In genomic region chr1:89120290-89120689, GRCm38 (mm10) we compare ENCODE assay signal across 24 mouse cellular contexts. TPM values are rescaled to one million over a fixed set of nuclear protein-coding genes. Genes with fewer than 3 reads are reported as not detected.
DNase-seq lines count a peak whose midpoint lies in the region; ATAC-seq lines count a peak whose summit lies in the region.
"Had no signal": no experiment of that assay in that cellular context is flagged by ENCODE, and none has a peak within 500 bp of the region (broad histone marks: within the 10 kb centered on the region; RNA-seq: fewer than 3 reads in every experiment).

No protein-coding gene starts in this region.

- WGBS in heart, embryonic 14.5 days, result 7% methylated on average over 4 of the region's 4 CpGs

- peak overlapping the region; percentile 47; the same call in 1 of the 2 replicates for H3K9ac ChIP-seq in heart, embryonic 14.5 days (ENCODE audit: low read length)
- H3K9ac ChIP-seq: embryonic facial prominence, embryonic 12.5 days; hindbrain, embryonic 12.5 days; limb, embryonic 13.5 days; liver, embryonic 14.5 days; lung, embryonic 14.5 days; neural tube, embryonic 12.5 days had no signal

- peak; percentile 31 for DNase-seq in gastrocnemius, postnatal 14 days
- DNase-seq in gastrocnemius, postnatal 10 days, result no peak
- DNase-seq in heart, postnatal 36 days, result no peak
- DNase-seq in 3T3-L1 (ENCODE audit: low read depth, low spot score) (peak; percentile 47), adipocyte (ENCODE audit: low spot score) (peak; percentile 61)
- no peak for DNase-seq in testis, postnatal 14 days (ENCODE audit: low spot score)
- DNase-seq: cerebellum, adult 2 months; cerebellum, postnatal 25 days; kidney, adult 11 months; layer of hippocampus, adult 9-11 months; lung, embryonic 14.5 days; midbrain, embryonic 14.5 days; retina, postnatal 1 day; right cerebral cortex, postnatal 25 days; spleen, adult 18-20 months had no signal

- no peaks in the 10 kb centered on the region for H3K36me3 ChIP-seq in heart, embryonic 14.5 days (ENCODE audit: control insufficient read depth, insufficient read depth, low read length)
- H3K36me3 ChIP-seq: embryonic facial prominence, embryonic 12.5 days; hindbrain, embryonic 12.5 days; limb, embryonic 13.5 days; neural tube, embryonic 12.5 days had no signal

- H3K27me3 ChIP-seq in heart, embryonic 14.5 days (ENCODE audit: control insufficient read depth, insufficient read depth, low read length), result no peaks in the 10 kb centered on the region
- H3K27me3 ChIP-seq: embryonic facial prominence, embryonic 12.5 days; hindbrain, embryonic 12.5 days; limb, embryonic 13.5 days; neural tube, embryonic 12.5 days had no signal

- ATAC-seq in heart, embryonic 14.5 days (ENCODE audit: insufficient number of reproducible peaks, insufficient read depth, low FRiP score, low read depth), result peak; percentile 51
- ATAC-seq: forebrain, embryonic 14.5 days had no signal

- peak overlapping the region; percentile 74 to 90 for H3K27ac ChIP-seq in heart, embryonic 14.5 days (replicated peaks in 1 of 2; ENCODE audit: control insufficient read depth in 1 of 2, insufficient read depth in 1 of 2, low read depth in 2 of 2, low read length in 2 of 2)
- H3K27ac ChIP-seq: embryonic facial prominence, embryonic 12.5 days; hindbrain, embryonic 12.5 days; limb, embryonic 13.5 days; liver, embryonic 14.5 days; neural tube, embryonic 12.5 days had no signal

- H3K4me1 ChIP-seq in heart, embryonic 14.5 days (ENCODE audit: control insufficient read depth in 2 of 2, insufficient read depth in 2 of 2, low read length in 2 of 2), result peaks cover 68 to 82% of the 10 kb centered on the region in 2 experiments

- no peak overlapping the region for H3K4me3 ChIP-seq in heart, embryonic 14.5 days (ENCODE audit: control insufficient read depth in 1 of 2, insufficient read depth in 1 of 2, low read depth in 1 of 2, low read length in 2 of 2)
- H3K4me3 ChIP-seq: embryonic facial prominence, embryonic 12.5 days; erythroblast, embryonic 14.5 days; hindbrain, embryonic 12.5 days; limb, embryonic 13.5 days; neural tube, embryonic 12.5 days had no signal

- no peak overlapping the region for H3K4me2 ChIP-seq in heart, embryonic 14.5 days (ENCODE audit: low read length)
- H3K4me2 ChIP-seq: embryonic facial prominence, embryonic 12.5 days; hindbrain, embryonic 12.5 days; limb, embryonic 13.5 days; lung, embryonic 14.5 days; neural tube, embryonic 12.5 days had no signal

- intact Hi-C loops in gastrocnemius, postnatal 14 days (cut with DNase I; ENCODE audit: low total_unique reads), result loop anchor here (10.0 kb wide), 1 partner anchor 65 kb away; no protein-coding TSS in a partner anchor
- intact Hi-C loops in heart, postnatal 36 days (cut with DNase I), result loop anchor here (5.0 kb wide), 1 partner anchor 48 kb away; the partner anchor contains the start of gene Sh3bp4

- H3K9me3 ChIP-seq in heart, embryonic 14.5 days (ENCODE audit: control insufficient read depth, low read length), result no peaks in the 10 kb centered on the region
- H3K9me3 ChIP-seq: embryonic facial prominence, embryonic 12.5 days; hindbrain, embryonic 12.5 days; limb, embryonic 13.5 days; neural tube, embryonic 12.5 days had no signal

RNA-seq across cellular contexts. Expression of gene Sh3bp4, which starts 50.1 kb away (rescaled TPM):
- 1 to 10 TPM; 5.1 to 6.9 TPM for total RNA-seq in gastrocnemius, postnatal 14 days (2021)
- total RNA-seq in gastrocnemius, postnatal 10 days (2021), result 10 to 100 TPM in 1 of 2 experiments, 1 to 10 TPM in 1; 7.3 to 10.3 TPM
- polyA plus RNA-seq in heart, embryonic 14.5 days (2014; fragmentation: Nextera tagmentation; extraction: Ambion mirVana), result 17.2 and 19.2 TPM in 2 replicates
- 10 to 100 TPM; 11.3 to 11.8 TPM for total RNA-seq in heart, postnatal 36 days (2021)
- total RNA-seq: megakaryocyte-erythroid progenitor cell, adult 5-6 weeks had no signal
- polyA plus RNA-seq: erythroblast, embryonic 14.5 days had no signal

Comparison
In these comparisons a context has a peak if more than half of its experiments do, and no peak if none do; other contexts are left out.
1. DNase-seq: peak in gastrocnemius, postnatal 14 days (single experiment), 3T3-L1 (single experiment) and adipocyte (single experiment); none in gastrocnemius, postnatal 10 days (single experiment), heart, postnatal 36 days (0 of 2) and testis, postnatal 14 days (single experiment).